Mouse (Mus musculus) cerebellum, postnatal 36 days (tissue): ENCODE data around the gene Cxcl14.

Experiments
- DNase-seq, 2 experiments: peaks; one replicate each; pipeline ENCODE4 v3.0.0; 2021 to 2022; ENCODE audit warnings: mixed read lengths in 2 of 2

The Cxcl14 gene

GRCm38 (mm10) chr13:56288601-56289000 lies 7.8 kb downstream of the Cxcl14 start:
- DNase-seq = no peak

GRCm38 (mm10) chr13:56287091-56287490 lies 9.3 kb downstream of the Cxcl14 start:
- no peak for DNase-seq

- no peak for DNase-seq
These were observed 13.0 kb downstream of the Cxcl14 start for GRCm38 (mm10) chr13:56283321-56283720.

GRCm38 (mm10) chr13:56280356-56280755 lies 16.0 kb downstream of the Cxcl14 start:
- DNase-seq = no peak

GRCm38 (mm10) chr13:56279439-56279838 lies 16.9 kb downstream of the Cxcl14 start:
- DNase-seq = peak; percentile 80 to 87

- DNase-seq = no peak
These were observed 21.2 kb downstream of the Cxcl14 start for GRCm38 (mm10) chr13:56275171-56275570.

- DNase-seq = no peak
These were observed 26.2 kb downstream of the Cxcl14 start for GRCm38 (mm10) chr13:56270124-56270523.

GRCm38 (mm10) chr13:56267396-56267795 lies 29.0 kb downstream of the Cxcl14 start:
- DNase-seq = no peak

- DNase-seq = peak in 1 of 2 experiments; percentile 13
These were observed 29.9 kb downstream of the Cxcl14 start for GRCm38 (mm10) chr13:56266435-56266834.

GRCm38 (mm10) chr13:56265661-56266060 lies 30.7 kb downstream of the Cxcl14 start:
- no peak for DNase-seq

GRCm38 (mm10) chr13:56262269-56262668 lies 34.1 kb downstream of the Cxcl14 start:
- DNase-seq = no peak

- no peak for DNase-seq
These were observed 36.0 kb downstream of the Cxcl14 start for GRCm38 (mm10) chr13:56260344-56260780.

- no peak for DNase-seq
These were observed 36.5 kb downstream of the Cxcl14 start for GRCm38 (mm10) chr13:56259926-56260250.

- no peak for DNase-seq
These were observed 37.1 kb downstream of the Cxcl14 start for GRCm38 (mm10) chr13:56259021-56259925.

GRCm38 (mm10) chr13:56258196-56259020 lies 37.9 kb downstream of the Cxcl14 start:
- no peak for DNase-seq

GRCm38 (mm10) chr13:56257469-56258153 lies 38.7 kb downstream of the Cxcl14 start:
- no peak for DNase-seq

- no peak for DNase-seq
These were observed 39.5 kb downstream of the Cxcl14 start for GRCm38 (mm10) chr13:56256716-56257299.

- DNase-seq = no peak
These were observed 43.0 kb downstream of the Cxcl14 start for GRCm38 (mm10) chr13:56253379-56253778.

GRCm38 (mm10) chr13:56252783-56253182 lies 43.6 kb downstream of the Cxcl14 start:
- DNase-seq = no peak

GRCm38 (mm10) chr13:56251924-56252619 lies 44.3 kb downstream of the Cxcl14 start, which contains the start of gene Neurog1:
TSS of gene Neurog1 (minus strand) at chr13:56252163.
- peak in 1 of 2 experiments; percentile 10 for DNase-seq

GRCm38 (mm10) chr13:56251176-56251923 lies 45.0 kb downstream of the Cxcl14 start:
- DNase-seq = no peak
